Mouse (Mus musculus) right cerebral cortex, postnatal 25 days (tissue): ENCODE data around the gene Mlana.

Experiments used
- DNase-seq: peaks from one replicate; pipeline ENCODE4 v3.0.0; 2022

Gene Mlana

DNA sequence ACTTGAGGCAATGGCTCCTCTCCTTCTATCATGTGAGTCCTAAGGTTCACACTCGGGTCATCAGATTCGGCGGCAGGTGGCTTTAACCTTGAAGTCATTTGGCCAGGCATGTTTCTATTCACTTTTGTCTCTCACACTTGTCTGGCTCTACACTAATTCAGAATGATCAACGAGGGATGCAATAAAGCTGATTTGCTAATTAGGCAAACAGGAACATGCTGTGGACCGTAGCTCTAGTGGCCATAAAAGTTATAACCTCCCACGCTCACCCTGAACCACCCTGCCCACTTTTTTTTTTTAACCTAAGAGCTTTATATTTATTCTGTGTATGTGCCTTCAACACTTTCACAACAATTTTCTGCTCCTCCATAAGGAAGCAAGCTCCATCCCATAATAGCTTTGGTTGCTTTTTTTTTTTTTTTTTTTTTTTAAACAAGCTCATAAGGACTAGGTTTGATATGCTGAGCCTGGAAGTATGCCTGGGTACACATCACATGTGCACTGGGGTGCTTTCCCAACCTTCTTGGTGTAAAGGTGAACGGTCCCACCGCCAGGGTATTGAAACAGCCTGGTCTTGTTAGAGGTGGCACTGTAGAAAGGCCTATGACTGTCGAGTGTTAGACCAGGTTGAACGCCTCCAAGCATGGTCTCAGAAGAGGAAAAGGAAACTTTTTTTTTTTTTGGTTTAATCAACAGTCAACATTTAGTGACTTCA, 21.0 kb upstream of the Mlana start:
- no peak for DNase-seq

- DNase-seq = no peak
These were observed 19.3 kb upstream of the Mlana start for GRCm38 (mm10) chr19:29678181-29678778.

- DNase-seq = no peak
These were observed 17.2 kb upstream of the Mlana start for GRCm38 (mm10) chr19:29680182-29681152.

DNA sequence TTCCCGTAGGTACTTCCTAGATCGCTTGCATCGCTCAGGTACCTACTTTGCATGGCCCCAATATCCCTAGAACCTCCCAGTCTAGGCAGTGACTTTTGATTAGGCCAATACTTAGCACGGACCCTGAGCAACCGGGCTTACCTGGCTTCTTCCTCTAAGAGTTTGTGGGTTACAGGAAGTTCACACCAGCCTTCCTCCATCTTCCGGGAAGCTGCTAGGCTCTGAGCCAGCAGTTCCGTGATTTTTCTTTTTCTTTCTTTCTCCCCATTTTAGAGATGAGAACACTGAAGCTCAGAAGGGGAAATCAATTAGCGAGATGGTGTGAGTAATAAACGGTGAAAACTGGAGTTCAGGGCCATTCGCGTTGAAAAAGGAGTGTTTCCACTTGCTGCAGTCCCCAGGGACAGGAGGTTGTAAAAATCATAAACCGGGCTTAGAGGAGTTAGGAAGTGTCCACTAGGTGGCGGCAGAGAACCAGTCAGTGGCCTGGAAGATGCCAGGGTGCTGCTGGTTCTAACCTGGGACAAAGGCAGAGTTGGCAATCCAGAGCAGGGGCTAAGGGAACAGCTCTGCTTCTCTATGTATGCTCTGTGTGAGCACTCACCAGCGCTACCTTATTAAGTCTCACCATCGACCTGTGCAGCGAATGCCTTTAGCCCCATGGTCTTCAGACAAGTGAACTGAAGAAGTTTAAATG, 13.6 kb upstream of the Mlana start:
- DNase-seq = peak; percentile 73

GRCm38 (mm10) chr19:29695071-29695470, 2.6 kb upstream of the Mlana start:
- DNase-seq = no peak

DNA sequence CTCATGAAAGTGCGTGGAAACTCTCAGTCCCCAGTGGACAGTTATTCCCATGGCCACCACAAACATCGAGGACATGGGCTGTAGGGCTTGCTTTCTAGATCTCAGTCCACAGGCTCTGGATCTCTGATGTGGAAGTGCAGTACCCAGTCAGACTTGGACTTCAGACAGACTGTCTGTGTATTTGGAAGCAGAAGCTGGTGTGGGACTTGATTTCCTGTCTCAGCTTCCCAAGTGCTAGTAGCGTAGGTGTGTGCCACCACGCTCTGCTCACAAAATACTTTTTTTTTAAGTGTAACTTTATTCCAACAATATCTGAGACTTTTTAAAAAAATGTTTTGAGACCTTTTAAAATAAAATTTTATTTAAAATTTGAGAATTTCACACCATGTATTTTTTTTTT, 1.3 kb upstream of the Mlana start:
- DNase-seq = no peak

DNA sequence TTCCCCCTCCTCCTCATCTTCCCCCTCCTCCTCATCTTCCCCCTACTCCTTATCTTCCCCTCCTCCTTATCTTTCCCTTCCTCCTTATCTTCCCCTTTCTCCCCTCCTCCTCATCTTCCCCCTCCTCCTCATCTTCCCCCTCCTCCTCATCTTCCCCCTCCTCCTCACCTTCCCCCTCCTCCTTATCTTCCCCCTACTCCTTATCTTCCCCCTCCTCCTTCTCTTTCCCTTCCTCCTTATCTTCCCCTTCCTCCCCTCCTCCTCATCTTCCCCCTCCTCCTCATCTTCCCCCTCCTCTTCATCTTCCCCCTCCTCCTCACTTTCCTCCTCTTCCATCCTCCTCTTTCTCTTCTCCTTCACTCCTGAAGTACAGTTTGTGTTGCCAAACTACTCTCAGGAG, 784 bp upstream of the Mlana start:
- no peak for DNase-seq

DNA sequence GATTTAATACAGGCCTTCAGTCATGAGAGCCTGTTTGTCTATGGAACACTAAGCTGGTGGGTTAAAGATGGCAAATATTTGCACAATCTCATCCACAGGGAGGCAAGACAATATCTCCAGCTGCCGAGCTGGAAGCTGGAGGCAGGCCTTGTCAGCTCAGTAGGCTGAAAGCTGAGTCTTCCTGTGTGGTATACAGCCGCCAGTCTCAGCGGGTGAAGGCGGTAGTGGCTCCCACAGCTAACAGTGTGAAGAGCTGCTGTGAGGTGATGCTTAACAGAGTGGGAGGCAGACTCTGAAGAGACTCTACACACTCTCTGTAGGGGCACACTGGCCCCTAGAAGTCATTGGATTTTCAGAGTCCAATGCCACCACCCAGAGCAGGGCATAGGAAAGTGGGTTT, 4.1 kb downstream of the Mlana start:
- no peak for DNase-seq

DNA sequence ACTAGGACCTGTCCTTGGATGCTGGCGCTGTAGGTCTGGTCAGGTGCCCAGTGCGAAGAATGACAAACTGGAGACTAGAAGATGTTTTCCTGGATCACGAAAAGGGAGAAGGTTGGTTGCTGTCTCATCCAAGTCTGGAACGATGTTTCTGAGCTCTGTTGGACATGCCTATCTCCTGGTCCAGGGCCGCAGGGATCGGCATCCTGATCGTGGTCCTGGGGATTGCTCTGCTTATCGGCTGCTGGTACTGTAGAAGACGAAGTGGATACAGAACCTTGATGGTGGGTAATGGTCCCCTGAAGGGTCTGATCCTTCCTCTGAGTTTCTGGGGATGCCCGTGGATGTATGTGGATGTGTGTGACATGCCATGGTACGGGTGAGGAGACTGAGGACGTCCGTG, 6.8 kb downstream of the Mlana start:
- DNase-seq = no peak

DNA sequence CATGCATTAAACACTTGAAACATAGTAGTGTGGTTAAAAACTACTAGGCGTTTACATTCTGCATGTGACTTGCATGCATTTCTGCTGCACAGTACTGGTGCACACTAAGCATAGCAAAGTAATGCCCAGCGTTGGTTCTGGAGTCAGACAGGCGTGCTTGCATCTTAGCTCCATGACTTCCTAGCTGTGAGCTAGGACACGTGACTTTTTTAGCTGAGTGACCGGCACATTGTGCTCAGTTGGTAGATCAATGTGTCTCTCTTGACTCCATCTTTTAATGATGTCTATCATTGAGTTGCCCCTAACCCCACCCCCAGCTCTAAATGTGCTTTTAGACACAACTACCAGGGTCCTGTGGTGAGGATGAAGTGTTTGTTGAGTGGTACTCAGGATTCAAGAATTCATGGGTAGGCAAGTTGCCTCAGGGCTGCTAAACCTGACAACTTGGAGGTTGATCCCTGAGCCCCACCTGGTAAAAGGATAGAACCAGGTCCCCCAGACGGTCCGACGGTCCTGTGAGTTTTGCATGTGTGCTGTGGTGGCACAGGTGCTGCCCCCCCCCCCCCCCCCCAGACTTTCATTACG, 9.8 kb downstream of the Mlana start:
- DNase-seq = no peak

GRCm38 (mm10) chr19:29708003-29708402, 10.4 kb downstream of the Mlana start:
- no peak for DNase-seq

DNA sequence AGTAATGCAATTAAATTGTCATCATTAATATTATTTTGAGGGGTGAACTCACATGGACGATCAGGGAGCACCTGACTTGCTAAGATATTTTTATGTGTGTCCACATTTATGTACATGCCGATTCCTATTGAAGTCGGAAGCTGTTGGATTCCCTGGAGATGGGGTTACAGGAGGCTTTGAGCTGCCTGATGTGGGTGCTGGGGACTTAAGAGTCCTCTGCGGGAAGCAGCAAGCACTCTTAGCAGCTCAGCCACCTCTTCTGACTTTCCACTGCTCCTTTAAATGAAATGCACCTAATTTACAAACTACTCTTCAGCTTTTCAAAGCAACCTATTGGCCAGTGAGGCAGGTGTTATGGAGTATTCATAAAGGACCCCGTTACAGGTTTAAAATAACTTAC, 10.8 kb downstream of the Mlana start:
- no peak for DNase-seq

DNA sequence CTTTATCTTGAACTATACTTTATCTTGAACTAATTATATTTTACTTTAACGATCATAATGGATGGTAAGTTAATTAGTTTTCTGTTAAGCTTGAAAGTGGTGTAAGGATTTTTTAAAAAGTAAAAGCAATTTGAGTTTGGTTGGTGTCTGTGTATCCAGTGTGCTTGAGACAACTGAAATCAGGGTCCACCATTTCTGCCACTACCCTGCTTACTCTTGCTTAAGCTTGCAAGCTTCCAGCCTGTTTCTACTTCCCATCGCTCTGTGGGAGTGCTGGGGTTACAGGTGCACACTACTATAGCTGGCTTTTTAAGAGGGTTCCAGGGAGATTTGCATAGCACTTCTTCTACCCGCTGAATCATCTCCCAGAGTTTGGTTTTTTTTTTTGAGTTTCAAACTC, 11.8 kb downstream of the Mlana start:
- no peak for DNase-seq

GRCm38 (mm10) chr19:29713451-29713850, 15.8 kb downstream of the Mlana start:
- DNase-seq = no peak

DNA sequence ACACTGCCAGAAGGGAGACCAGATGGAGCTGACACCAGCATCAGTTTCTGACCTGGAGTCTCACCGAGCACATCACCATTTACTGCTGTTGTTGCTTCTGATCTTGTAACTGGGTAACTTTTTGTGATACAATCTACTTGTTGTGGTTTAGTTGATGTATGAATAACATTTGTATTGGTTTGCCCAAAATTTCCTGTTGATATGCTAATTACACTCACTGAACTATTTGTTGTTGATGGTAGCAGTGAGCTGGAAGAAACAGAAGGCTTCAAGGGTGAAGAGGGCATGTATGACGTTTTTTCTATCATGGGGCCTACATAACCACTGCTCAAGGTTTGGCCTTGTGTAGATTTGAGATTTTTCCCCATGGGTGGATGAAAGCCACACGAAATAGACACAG, 20.2 kb downstream of the Mlana start:
- DNase-seq = no peak

DNA sequence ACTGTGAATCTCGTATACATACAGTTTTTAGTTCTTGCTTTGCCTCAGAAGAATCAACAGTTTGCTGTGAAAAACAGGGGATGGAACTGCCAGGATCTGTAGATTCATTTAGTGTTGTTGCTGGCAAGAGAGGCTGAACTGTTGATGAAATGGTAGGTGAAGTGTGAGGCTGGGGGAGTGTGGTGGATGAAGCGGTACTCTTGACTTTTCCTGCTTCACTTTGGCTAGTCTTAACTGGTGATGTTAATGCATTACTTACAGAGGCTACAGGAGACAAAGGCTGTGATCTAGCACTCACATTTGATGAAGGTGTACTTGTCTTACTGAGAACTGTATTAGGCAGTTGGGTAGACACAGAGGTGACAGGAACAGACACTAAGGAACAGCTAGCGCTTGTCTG, 20.9 kb downstream of the Mlana start:
- DNase-seq = no peak

GRCm38 (mm10) chr19:29735421-29735820, 37.8 kb downstream of the Mlana start:
- no peak for DNase-seq

GRCm38 (mm10) chr19:29739608-29740007, 42.0 kb downstream of the Mlana start:
- DNase-seq = no peak

- DNase-seq = no peak
These were observed 43.0 kb downstream of the Mlana start for GRCm38 (mm10) chr19:29740661-29741060.

DNA sequence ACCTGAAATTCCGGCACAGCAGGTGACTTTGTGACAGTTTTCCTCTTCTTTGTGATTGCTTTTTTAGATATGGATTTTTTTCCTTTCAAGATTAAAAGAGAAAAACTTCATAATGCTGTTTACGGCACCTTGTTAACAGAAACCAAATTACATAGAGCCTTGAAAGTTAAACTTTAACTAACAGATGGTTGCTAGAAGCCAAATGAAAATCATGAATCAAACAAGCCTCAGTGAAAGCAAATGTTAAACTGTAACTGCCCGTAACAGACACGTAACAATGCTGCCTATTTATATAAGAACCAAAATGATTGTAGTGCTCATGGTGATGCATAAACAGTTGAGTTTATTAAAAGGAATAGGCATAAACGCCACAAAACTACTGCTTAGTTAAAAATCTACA, 45.9 kb downstream of the Mlana start:
- DNase-seq = no peak

GRCm38 (mm10) chr19:29750994-29751393, 53.4 kb downstream of the Mlana start:
- DNase-seq = no peak

GRCm38 (mm10) chr19:29753939-29754338, 56.3 kb downstream of the Mlana start:
- DNase-seq = no peak
